Mouse (Mus musculus) adrenal gland, postnatal 36 days (tissue): ENCODE results near the gene Tmem210. TPM values are rescaled to one million over a fixed set of nuclear protein-coding genes. Genes with fewer than 3 reads are reported as not detected.

Experiments used
- total RNA-seq, 2 experiments: library from RNA; stranded (reverse); gene quantifications; 2 replicates each; pipeline ENCODE4 v1.2.3; 2021

The Tmem210 gene
- total RNA-seq, 2 experiments from 2014 or later = not detected

Other genes with a start within 250 kb of the Tmem210 start
- gene Nsmf, start 233.8 kb upstream of the Tmem210 start, total RNA-seq = 10 to 100 TPM; 32.8 to 56.4 TPM
- gene Entpd8, start 207.8 kb upstream of the Tmem210 start, total RNA-seq = not detected
- gene Noxa1, start 193.0 kb upstream of the Tmem210 start, total RNA-seq = not detected
- gene Nrarp, start 107.4 kb upstream of the Tmem210 start, total RNA-seq = 1 to 10 TPM; 2.1 to 2.3 TPM
- 10 to 100 TPM; 14.0 to 24.8 TPM for gene Tor4a, start 91.3 kb upstream of the Tmem210 start, total RNA-seq
- 10 to 100 TPM; 54.8 to 57.2 TPM for gene Nelfb, start 76.7 kb upstream of the Tmem210 start, total RNA-seq
- gene Stpg3, start 73.5 kb upstream of the Tmem210 start, total RNA-seq = not detected
- not detected for gene Fam166a, start 69.4 kb upstream of the Tmem210 start, total RNA-seq
- gene Tubb4b, start 63.4 kb upstream of the Tmem210 start, total RNA-seq = 100 to 1,000 TPM; 291 to 296 TPM
- gene Slc34a3, start 53.8 kb upstream of the Tmem210 start, total RNA-seq = not detected
- not detected for gene Rnf224, start 51.4 kb upstream of the Tmem210 start, total RNA-seq
- gene Rnf208, start 45.9 kb upstream of the Tmem210 start, total RNA-seq = 1 to 10 TPM; 5.8 TPM
- gene Cysrt1, start 45.7 kb upstream of the Tmem210 start, total RNA-seq = not detected
- 1 to 10 TPM; 4.1 to 4.8 TPM for gene AL732309.1, start 41.3 kb upstream of the Tmem210 start, total RNA-seq
- gene Tmem203, start 32.7 kb upstream of the Tmem210 start, total RNA-seq = 10 to 100 TPM; 22.6 to 38.8 TPM
- gene Tprn, start 25.5 kb upstream of the Tmem210 start, total RNA-seq = 1 to 10 TPM; 8.7 to 9.2 TPM
- gene Ssna1, start 15.7 kb upstream of the Tmem210 start, total RNA-seq = 10 to 100 TPM; 43.8 to 45.1 TPM
- 10 to 100 TPM; 76.5 to 81.3 TPM for gene Anapc2, start 15.7 kb upstream of the Tmem210 start, total RNA-seq
- not detected for gene Lrrc26, start 1.8 kb downstream of the Tmem210 start, total RNA-seq
- gene Grin1, start 31.0 kb downstream of the Tmem210 start, total RNA-seq = 1 to 10 TPM; 6.3 to 7.6 TPM
- gene Man1b1, start 44.2 kb downstream of the Tmem210 start, total RNA-seq = 10 to 100 TPM; 53.1 to 59.2 TPM
- gene Dpp7, start 68.2 kb downstream of the Tmem210 start, total RNA-seq = 10 to 100 TPM; 29.9 to 31.8 TPM
- 10 to 100 TPM; 20.0 to 23.1 TPM for gene Uap1l1, start 77.5 kb downstream of the Tmem210 start, total RNA-seq
- gene Sapcd2, start 84.2 kb downstream of the Tmem210 start, total RNA-seq = under 1 TPM; 0.43 to 0.95 TPM
- 1 to 10 TPM; 5.0 to 7.8 TPM for gene Entpd2, start 107.7 kb downstream of the Tmem210 start, total RNA-seq
- gene Npdc1, start 111.2 kb downstream of the Tmem210 start, total RNA-seq = 100 to 1,000 TPM; 117 to 140 TPM
- gene Fut7, start 135.1 kb downstream of the Tmem210 start, total RNA-seq = not detected
- 10 to 100 TPM; 29.7 to 36.4 TPM for gene Abca2, start 140.6 kb downstream of the Tmem210 start, total RNA-seq
- gene Clic3, start 168.7 kb downstream of the Tmem210 start, total RNA-seq = not detected
- 10 to 100 TPM; 32.3 to 34.2 TPM for gene Paxx, start 172.9 kb downstream of the Tmem210 start, total RNA-seq
- 1 to 10 TPM; 1.1 to 2.0 TPM for gene Ptgds, start 181.9 kb downstream of the Tmem210 start, total RNA-seq
- not detected for gene Lcn12, start 205.8 kb downstream of the Tmem210 start, total RNA-seq
- gene Fbxw5, start 212.6 kb downstream of the Tmem210 start, total RNA-seq = 10 to 100 TPM; 87.0 to 89.8 TPM
- gene C8g, start 213.6 kb downstream of the Tmem210 start, total RNA-seq = 1 to 10 TPM; 1.7 TPM